Mouse (Mus musculus): Measurements from ENCODE around the gene Moxd1.
"Not testable (repeated sequence)": the region's sequence is repeated elsewhere in the genome, so short reads cannot be mapped to it uniquely, and the experiment has no call there.

Gene Moxd1

DNA sequence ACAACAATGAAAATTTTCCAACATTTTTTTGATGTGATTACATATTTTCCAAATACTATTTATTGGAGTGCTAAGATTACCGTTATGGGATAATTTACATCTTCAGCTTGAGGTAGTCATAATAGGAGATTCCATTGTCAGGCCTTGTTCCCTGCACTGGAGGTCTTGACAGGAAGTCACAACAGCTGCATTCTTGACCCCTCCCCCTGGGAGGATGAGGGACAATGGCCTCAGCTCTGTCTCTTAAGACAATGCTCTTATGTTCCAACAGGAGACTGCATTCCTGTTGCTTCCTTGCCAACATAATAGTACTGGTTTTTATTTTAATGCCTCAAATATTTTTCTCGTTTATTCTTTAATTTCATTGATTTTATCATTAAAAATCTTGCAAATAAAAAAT lies 44.2 kb downstream of the Moxd1 start:
- DNase-seq (ENCODE audit: inconsistent age in 2 of 2, low spot score in 1 of 2) = no peak

DNA sequence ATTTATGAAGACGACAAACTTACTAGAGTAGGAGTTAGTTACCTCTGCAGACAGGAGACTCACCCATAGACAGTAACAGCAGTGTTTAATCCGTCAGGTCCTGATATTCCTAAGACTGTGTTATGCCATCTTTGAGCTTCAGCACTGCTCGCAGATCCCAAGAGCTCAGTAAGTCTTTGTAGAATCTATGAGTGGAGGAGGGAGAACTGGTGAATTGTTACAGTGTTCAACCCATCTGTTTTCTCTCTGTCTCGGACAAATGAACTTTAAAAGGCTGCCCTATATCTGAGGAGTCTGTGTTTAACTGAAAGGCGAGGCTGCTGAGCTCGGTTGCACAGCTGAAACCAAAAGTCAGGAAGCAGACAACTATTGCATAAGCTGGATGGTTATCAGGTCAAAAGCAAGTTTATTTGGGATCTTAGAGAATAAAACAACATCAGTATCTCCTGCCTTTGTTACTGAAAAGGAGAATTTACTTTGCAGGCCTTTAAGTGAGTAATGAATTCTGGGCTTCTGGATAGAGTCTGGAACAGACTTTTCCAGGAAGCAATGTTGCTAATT lies 47.8 kb downstream of the Moxd1 start:
- no peak for DNase-seq (ENCODE audit: inconsistent age in 2 of 2, low spot score in 1 of 2)

DNA sequence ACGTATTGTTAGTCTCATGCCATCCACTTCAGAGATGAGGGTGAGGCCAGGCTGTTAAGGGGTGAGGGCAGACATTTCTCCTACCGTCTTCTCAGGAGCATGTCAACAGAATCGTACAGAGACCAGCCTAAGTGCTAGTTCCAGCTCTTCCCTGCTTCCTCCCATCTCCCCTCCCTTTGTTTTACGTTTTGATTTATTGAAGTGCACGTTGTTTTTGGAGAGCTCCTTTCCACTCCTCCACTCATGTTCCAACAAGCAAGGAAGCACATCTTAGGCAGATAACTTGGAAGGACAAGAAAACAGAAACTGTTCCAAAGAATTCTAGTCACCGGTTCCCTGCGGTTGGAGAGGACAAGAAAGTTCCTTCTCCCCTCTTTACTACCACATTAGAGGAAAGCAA lies 52.9 kb downstream of the Moxd1 start:
- no peak for DNase-seq (ENCODE audit: inconsistent age in 2 of 2, low spot score in 1 of 2)

DNA sequence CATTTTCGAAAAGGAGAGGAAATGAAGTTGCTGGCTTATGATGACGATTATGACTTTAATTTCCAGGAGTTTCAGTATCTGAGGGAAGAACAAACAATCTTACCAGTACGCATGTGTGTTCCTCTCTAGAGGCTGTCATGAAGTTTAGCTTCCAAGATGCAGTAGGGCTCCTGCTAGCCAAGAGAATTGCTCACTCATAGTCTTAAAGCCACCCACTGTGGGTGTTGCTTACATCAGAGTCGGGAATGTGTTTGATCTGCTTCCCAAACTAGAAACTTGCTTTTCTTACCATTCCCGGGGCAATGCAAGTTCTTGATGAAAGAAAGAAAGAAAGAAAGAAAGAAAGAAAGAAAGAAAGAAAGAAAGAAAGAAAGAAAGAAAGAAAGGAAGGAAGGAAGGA lies 59.3 kb downstream of the Moxd1 start:
- no peak for DNase-seq (ENCODE audit: inconsistent age in 2 of 2, low spot score in 1 of 2)

DNA sequence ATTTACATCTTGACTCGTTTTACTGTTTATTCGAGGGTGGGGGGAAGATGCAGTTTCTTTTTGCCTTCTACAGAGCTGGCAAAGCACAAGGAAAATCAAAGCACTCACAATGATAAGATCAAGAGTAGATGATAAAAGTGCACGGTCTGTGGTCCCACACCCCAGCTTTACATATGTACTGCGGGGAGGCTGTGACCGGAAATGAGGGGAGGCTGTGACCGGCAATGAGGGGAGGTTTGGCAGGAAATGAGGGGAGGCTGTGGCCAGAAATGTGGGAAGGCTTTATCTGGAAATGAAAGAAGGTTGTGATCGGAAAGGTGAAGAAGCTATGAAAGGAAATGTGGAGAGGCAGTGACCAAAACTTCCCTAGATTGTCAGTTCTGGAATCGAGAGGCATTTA lies 68.3 kb downstream of the Moxd1 start:
- DNase-seq (ENCODE audit: inconsistent age in 2 of 2, low spot score in 1 of 2) = no peak

DNA sequence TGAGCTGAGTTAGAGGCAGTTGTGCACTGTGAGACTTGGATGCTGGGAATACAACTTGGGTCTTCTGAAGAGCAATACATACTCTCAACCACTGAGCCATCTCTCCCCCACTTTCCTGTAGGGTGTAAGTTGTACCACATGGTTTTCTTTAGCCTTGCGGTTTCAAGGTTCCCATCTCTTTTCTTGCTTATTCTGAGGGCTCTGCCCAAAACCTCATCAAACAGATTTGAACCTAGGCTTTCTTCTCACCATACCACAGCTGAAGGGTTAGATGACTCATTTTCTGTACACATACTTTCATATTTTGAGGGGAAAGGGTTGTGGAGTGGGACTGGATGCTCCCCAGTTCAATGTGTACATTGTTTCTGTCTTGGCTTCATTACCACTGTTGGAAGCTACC lies 69.4 kb downstream of the Moxd1 start:
- DNase-seq (ENCODE audit: inconsistent age in 2 of 2, low spot score in 1 of 2) = no peak

DNA sequence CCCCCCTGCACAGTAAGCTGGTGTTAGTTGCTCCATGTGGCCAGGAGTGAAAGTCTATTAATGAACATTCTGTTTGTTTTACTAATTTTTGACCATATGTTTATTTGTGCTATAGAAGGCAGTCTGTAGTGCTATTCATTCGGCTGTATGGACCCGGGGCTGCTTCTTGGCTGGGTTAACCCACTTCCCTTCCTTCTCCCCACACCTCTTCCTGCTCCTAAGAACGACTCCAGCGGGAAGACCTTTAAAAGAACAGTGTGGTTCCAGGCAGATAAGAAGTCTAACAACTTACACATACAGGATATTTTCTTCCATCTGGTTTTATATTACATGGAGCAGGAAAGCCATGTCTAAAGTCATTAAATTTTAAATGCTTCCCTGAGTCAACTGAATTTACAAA lies 73.3 kb downstream of the Moxd1 start:
- DNase-seq (ENCODE audit: inconsistent age in 2 of 2, low spot score in 1 of 2) = no peak

DNA sequence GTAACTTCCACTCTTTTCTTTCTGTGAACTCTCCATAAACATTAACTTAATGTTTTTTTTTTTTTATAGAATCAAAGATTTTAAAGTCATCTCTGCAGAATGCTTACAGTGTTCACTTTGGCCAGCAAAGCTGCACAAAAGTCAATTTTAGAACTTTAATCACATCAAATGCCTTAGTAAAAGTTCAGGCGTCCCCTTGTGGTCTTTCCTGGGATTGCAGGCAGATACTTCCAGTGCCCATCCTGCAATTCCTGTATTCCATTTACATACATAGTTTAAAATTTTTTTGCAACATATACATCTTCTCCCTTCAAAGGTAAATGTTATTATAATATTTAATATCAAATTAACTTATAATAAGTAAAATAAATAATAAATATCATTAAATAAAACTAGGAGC lies 74.5 kb downstream of the Moxd1 start:
- peak in 1 of 2 experiments; percentile 63 for DNase-seq (ENCODE audit: inconsistent age in 2 of 2, low spot score in 1 of 2)

DNA sequence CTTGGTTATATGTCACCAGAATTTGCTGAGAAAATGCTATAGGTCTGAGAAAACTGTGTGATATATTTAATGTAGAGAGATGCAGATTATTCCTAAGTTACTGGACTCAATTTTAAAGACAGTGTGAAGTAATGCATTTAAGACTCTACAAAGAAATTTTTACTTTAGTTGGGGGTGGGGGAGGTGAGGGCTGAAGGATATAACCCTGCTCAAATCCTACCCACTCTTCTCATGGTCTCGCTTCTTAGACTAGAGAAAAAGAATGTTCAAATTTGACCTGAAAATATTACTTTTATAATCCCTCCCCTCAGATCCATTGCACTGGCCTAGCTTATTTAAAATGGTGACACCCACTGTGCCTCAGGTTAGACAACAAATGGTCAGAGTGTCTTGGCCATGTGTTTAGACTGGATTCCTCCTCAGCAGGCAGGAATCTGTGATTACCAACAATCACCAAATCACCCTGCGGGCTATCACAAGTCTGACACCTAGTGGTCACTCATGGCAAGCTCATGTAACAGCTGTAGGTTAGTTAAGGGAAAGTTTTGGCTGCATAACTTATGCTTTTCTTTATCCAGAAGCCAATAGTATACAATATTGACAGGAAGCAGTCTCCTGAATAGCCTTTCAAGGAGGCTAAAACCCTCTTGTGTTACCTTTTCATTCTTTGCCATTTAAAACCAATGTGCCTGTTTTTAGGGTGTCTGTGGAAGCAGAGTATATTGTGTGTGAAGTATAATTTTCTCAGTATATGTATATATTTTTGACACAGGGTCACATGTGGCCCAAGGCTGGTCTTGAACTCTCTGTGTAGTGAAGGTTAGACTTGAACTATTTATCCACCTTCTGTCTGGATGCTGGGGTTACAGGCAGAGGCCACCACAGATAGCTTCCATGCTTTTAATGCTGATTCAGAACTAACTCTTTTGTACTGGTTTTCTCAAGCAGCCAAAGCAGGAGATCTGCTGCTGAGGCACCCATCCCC lies 75.2 kb downstream of the Moxd1 start:
- peak; percentile 43 to 79 for DNase-seq (ENCODE audit: inconsistent age in 2 of 2, low spot score in 1 of 2)

DNA sequence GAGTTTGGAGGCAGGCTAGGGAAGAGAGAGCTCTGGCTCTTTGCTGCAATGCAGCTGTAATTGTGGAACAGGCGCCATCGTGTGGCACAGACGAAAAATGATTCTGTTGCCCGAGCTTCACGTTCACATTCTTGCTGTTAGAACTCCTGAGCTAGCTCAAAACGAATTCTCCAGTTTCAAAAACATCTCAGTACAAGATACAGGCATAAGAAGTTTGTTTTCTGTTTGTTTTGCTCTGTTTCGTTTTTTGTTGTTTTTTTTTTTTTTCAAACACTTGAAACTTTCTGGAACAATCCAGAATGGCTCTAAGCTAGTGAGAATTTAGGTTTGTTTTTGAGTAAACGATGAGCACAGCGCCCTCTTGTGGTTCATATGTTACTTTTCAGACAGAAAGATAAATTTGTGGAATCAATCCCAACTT lies 88.9 kb downstream of the Moxd1 start:
- peak; percentile 68 to 89 for DNase-seq (ENCODE audit: inconsistent age in 2 of 2, low spot score in 1 of 2)

DNA sequence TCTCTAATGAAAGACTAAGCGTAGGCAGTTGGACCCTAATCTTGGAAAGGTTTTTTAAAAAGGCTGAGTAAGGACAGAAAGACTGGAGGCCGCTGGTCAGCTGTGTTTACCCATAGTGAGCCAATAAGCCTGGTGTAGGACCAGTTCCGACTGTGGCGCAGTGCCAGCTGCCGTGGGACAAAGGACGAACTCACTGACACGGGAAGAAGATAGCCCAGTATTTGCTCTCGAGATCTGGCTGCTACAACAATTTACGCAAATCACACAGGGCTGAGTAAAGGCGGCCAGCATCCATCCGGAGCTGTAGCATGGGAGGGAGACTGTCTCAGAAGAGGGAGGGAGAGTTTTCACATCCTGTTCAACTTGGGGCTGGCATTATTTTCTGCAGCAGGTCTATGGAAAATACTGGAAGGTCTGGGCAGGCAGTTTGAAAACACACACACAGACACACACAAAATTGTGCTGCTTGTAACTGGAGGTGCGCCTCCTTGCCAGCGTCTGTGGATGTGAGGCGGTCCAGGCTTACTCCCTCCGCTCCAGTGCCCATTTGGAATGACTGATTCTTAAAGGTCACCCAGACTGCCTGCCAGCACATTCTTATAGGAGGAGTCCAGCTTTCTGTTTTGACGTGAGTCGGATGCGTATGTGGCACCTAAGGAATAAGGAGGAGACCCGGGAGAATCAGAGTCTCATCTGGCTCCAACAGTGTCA lies 94.0 kb downstream of the Moxd1 start:
- peak; percentile 50 to 79 for DNase-seq (ENCODE audit: inconsistent age in 2 of 2, low spot score in 1 of 2)

DNA sequence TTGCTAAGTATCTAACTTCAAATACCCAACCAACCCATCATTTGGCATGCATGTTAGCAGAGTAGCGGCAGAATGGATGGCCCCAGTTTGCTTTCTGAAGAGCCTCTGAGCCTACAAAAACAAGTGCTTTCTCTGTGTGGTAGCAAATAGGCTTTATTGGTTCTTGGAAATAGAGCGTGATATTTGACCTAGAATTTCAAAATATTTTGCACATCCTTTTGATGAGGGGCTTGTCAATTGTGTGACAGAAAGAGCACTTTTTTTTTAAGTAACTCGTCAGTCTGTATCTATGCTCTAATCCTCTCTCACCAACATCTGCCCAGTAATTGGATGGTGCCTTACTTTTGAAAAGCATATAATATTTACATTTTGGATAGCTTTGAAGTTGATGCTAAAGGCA lies 97.0 kb downstream of the Moxd1 start:
- no peak for DNase-seq (ENCODE audit: inconsistent age in 2 of 2, low spot score in 1 of 2)

DNA sequence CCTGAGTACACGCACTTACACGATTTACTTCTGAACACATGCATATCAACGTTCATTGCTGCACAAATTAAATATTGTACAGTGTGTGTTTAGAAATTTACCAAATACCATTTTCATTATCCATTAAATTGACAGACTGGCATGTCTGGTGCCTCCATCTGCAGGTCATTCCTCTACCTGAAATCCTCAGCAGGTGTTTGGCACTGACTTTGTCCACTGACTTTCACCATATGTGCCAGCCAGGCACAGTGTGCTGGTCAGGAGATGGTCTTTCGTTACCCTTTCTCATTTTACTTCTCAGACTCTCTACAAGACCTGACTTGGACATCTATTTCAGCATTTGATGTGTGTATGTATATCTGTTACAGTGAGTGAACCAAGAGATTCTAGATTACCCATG lies 99.7 kb downstream of the Moxd1 start:
- no peak for DNase-seq (ENCODE audit: inconsistent age in 2 of 2, low spot score in 1 of 2)

DNA sequence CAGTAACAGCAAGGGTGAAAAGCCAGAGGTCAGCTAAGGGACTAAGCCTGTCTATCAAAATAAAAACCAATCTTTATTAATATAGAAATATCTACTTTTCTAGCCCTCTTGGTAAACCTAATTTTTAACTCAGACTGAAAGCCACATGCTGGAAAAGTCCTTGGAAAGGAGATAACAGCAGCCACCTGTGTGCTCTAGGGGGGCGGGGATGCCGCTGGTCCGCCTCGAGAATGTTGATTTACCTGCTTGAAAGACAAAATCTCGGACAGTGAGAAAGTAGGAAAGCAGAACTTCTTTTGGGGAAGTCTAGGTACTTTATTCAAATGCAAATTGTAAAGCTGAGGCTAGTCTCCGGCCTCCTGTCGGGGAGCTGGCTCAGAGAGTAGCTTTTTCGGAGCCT lies 103.9 kb downstream of the Moxd1 start:
- DNase-seq (ENCODE audit: inconsistent age in 2 of 2, low spot score in 1 of 2) = not testable (repeated sequence)

DNA sequence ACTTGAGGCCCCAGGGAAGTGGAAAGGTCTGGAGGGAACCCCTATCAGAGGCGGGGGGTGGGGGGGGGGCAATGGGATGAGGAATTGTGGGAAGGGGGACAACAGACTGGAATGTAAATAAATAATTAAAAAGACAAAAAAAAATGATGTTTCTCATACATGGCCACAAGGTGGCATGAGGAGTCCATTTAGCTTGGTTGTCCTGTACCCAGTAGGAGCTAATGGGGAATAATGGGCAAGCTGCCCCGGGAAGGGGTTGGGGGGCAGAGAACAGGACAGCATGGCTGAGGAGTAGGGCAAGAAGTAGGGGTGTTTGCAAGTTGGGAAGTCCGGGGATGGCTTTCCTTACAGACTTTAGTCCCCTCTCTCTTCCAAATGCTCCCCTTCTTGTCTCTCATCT lies 109.5 kb downstream of the Moxd1 start:
- no peak for DNase-seq (ENCODE audit: inconsistent age in 2 of 2, low spot score in 1 of 2)

DNA sequence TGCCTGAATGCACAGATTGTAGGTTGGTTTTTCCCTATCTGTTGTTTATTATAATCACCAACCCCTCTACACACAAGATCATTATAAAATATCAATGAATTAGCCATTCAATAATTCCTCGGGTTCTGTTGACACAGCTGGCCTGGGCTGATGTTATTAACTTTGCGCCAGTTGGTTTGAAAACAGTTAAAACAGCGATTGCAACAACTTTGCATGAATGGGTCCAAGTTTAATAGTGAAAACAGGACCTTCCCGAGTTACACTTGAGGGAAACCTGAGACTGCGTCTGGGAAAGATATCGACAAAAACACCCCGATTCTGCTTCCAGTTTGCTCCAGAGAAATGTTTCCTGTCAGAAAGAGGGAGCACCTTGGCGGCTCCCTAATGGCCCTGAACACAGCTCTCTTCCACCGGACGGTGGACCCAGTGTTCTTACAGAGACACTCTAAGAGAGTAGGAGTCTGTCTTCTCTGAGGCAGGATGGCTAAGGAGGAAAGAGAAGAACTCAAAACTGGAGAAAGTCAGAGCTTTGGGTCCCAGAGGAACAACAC lies 116.4 kb downstream of the Moxd1 start:
- DNase-seq (ENCODE audit: inconsistent age in 2 of 2, low spot score in 1 of 2) = no peak

DNA sequence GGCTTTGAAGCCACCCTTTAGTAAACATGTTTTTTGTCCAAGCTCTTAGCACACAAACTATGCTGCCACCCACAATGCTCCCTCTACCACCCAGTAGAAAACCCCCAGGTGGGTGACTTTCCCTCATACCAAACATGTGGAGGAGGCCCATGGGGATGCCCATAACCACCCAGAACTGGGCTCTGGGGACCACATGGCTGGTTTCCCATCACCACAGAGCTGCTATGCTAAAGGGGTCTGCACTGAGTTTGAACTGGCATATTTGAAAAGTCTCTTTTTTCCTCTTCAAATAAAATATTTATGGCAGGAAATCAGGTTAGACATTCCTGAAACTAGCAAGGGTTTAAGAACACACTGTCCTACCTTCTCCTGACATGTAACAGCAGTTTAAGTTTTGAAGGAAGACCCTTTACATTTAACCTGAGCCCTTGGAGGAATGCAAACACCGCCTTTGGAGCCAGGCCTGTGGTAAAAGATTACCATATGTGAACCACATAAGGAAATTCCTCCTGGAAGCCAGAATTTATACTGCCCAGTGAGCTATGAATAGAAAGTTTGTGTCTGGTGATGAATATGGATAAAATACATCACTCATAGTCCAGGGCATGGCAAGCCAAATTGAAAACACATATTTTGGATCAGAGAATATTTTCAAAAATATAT lies 117.4 kb downstream of the Moxd1 start:
- no peak for DNase-seq (ENCODE audit: inconsistent age in 2 of 2, low spot score in 1 of 2)

DNA sequence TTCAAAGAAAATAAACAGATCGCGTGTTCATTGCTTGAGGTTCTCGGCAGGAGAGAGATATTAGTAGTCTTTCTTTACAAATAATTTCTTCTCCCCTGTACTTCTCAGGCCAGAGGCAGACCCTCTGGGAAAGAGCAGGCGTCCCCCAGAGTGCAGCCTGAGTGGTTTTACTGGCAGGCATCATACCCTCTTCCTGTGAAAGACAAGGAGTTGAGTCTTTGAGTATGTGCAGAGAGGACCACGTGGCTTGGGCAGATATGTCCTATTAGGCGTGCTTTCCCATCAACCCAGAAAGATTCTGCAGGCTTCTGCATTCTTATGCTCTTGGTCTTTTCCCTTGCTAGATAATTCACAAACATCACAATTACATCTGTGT lies 117.9 kb downstream of the Moxd1 start:
- no peak for DNase-seq (ENCODE audit: inconsistent age in 2 of 2, low spot score in 1 of 2)

DNA sequence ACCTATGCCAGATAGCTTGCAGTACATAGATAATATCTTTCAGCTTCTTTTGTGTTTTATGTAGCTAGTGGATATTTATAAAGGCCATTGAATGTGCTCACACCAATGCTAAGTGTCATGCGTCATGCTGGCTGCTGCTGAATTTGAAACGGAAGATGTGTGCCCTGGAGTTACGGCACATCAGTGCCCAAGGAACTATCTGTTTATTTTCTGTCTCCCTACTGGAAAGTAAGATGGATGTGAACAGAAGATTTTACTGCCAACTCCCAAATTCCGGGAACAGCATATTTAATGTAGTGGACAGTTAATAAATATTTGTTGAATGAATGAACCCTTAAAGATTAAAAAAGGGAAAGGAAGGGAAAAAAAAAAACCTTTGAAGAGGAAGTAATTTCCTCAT lies 119.8 kb downstream of the Moxd1 start:
- no peak for DNase-seq (ENCODE audit: inconsistent age in 2 of 2, low spot score in 1 of 2)

Measured in adrenal gland, adult (tissue).